Mouse (Mus musculus) heart, adult 9 months (tissue): Measurements from ENCODE around the gene Padi4.
A peak's percentile ranks its signal among the peaks of the same experiment; 100 is the strongest.

Experiments
- DNase-seq, 2 experiments: peaks; one replicate each; pipeline ENCODE4 v3.0.0; 2022; ENCODE audit warnings: low spot score in 2 of 2

Gene Padi4

DNA sequence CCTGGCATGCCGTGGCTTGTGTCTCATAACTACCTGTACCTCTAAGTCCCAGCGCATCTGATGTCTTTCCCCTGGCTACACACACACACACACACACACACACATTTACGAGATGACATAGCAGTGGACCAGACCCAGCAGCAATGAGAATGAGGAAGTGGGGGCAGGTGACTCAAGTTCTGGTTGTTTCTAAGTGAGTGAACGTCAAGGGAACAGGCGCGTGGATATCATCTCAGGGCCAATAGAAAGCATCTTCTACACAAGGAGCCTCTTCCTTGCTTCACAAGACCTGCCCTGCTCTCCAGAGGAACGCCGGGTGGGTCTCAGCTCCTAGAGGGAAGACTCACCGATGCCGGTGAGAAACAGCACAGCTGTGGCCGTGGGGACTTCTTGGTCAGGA is 33.4 kb downstream of the Padi4 start:
- DNase-seq: no peak

- no peak for DNase-seq
Measured at GRCm38 (mm10) chr4:140732871-140733270, 41.2 kb downstream of the Padi4 start.

- DNase-seq: no peak
Measured at GRCm38 (mm10) chr4:140731654-140732053, 42.4 kb downstream of the Padi4 start.

GRCm38 (mm10) chr4:140726907-140727306 is 47.1 kb downstream of the Padi4 start:
- DNase-seq: no peak

DNA sequence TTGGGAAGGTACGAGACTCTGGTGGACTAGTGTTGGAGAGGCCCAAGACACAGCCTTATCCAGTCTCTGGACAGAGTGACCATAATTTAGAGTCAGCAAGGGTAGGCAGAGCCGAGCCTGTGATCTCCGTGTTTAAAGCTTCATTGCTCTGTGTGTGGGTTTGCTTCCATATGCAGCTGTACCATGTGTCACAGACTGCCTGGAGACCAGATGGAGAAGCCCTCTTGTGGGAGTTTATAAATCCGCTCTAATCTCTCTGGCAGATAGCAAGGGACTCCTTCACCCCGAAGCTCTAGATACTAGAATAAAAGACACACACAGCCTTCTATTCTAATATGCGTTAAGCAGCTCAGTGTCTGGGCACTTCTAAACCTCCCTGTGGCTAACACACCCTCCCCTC is 49.3 kb downstream of the Padi4 start:
- no peak for DNase-seq

DNA sequence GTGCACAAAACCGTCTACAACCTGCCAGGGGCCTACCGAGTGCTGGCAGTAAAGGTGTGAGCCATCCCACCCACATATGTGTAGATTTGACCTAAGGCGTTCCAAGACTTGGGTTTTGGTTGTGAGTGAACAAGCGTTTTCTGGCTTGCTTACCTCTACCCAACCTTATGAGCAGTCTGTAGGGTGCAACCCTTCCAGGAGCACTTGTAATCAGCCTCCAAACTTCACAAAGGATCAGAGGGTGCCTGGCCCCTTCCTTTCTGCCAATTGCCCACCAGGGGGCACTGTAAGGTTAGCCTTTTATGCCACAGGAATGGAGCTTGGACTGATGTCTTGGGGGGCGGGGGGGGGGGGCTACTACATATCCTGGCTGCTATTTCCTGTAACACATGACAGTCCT is 50.2 kb downstream of the Padi4 start:
- no peak for DNase-seq

- no peak for DNase-seq
Measured at GRCm38 (mm10) chr4:140723192-140723591, 50.8 kb downstream of the Padi4 start.

GRCm38 (mm10) chr4:140722710-140723109 is 51.3 kb downstream of the Padi4 start:
- DNase-seq: no peak

DNA sequence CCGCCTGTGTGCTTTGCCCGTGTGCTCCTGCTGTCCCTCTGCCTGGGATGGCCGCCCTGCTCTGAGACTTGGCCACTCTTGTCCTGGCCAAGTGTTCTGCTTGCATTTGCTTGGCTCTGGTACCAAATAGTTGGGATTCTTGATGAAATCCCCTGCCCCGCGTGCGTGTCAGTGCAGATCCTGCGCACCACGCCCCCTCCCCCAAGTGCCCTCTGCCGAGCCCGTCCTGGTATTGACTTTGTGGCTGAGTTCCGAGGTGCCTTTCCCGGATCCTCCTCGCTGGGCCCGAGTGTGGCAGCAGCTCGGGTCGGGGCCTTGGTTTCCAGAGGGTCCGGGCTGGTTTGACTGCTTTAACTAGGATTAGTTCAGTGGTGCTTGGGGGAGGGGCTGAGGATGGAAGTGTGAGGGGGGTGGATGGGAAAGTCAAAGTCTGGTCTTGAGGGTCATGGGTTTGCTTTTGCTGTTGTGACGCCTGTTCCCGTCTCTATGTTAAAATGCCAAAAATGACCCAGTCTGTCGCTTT is 52.0 kb downstream of the Padi4 start:
- no peak for DNase-seq

DNA sequence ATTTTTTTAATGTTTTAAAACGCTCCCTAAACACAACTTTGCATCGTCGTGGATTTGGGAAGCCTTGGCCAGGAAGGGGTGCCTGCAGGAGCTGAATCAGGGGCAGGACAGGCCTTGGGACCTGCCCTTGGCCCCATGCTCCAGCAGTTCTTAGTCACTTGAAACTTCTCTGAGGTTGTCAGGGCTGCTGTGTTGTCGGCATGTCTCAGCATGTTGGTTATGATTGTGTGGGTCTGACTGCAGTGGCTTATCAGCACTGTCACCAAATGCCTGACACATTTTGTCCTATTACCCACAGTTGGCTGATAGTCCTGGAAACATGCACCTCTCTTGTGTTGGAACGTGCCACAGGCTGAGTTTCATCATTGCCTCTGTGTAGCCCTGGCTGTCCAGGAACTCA is 53.9 kb downstream of the Padi4 start:
- DNase-seq: no peak

- no peak for DNase-seq
Measured at GRCm38 (mm10) chr4:140718436-140718835, 55.6 kb downstream of the Padi4 start.

- no peak for DNase-seq
Measured at GRCm38 (mm10) chr4:140716994-140717393, 57.0 kb downstream of the Padi4 start.

- DNase-seq: no peak
Measured at GRCm38 (mm10) chr4:140714586-140714985, 59.5 kb downstream of the Padi4 start.

DNA sequence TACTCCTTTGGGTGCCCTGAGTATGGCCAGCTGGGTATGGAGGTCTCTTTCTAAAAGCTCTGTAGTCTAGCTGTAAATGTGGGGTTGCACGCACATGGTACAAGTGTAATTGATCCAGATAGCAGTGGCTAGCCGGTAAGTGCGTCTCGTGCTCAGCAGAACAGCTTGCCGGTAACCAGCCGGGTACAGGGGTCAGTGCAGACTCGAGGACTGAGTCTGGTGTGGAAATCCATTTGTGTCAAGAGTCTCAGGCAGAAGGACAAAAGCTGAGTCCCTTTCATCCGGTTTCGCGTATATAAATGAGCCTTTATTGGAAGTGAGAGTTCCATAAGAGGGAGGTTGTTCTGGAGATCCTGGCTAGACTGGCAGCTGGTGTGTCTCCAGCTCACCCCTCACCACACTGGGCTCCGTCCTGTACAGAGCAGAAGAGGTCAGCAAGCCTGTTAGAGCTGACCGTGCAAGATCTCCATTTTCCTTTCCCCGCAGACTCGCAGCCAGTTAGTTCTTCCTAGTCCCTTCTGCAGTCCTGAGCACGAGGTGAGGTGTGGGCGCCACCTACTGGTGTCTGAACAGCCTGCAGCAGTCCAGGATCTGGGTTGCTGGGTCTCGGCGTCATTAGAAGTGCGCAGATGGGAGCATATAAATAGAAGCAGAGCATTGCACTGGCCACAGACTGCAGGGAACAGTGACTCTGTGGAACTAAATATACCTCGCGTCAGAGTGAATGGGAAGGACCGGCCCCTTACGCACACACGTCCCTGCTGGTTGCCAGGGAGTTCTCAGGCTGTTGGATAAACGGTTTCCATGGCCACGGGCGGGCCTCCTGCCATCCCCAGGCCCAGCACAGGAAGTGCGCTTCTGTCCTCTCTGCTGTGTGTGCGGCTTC is 60.3 kb downstream of the Padi4 start:
- peak; percentile 92 to 96 for DNase-seq

- no peak for DNase-seq
Measured at GRCm38 (mm10) chr4:140711360-140711759, 62.7 kb downstream of the Padi4 start.

DNA sequence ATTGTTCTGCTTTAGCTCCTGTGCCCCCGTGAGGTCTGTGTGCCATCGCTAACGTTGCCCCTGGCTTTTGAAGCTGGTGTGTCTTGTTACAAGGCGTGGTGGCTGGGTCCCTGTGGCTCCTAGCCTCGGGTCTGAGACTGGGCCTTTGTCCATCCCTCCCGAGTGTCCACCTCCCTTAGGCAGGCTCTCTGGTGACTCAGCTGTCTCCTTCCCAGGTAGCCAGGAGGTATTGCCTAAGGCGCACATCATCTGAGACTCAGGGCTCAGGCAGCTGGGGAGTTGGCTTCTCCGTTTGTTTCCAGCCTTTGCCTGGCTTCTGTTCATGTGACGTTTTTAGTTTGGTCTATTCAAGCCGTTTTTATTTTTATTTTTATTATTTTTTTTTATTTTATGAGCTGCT is 63.3 kb downstream of the Padi4 start:
- DNase-seq: no peak

DNA sequence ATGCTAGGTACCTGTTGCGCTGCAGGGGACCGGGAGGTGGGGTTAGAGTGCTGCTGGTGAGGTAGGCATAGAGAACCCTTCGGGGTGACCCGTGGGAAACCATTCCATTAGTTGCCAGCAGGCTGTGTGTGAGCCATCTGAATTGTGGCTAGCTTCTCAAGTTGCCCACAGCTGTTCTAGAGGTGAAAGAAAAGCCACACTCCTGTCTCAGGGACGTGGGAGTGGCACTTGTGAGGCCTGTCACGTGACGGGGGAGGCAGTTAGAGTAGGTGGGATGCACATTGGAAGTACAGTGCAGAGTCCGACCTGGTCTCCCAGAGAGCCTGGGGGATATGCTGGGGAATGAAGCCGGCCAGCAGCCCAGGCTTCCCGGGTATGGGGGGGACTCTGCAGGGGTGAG is 64.4 kb downstream of the Padi4 start:
- no peak for DNase-seq

DNA sequence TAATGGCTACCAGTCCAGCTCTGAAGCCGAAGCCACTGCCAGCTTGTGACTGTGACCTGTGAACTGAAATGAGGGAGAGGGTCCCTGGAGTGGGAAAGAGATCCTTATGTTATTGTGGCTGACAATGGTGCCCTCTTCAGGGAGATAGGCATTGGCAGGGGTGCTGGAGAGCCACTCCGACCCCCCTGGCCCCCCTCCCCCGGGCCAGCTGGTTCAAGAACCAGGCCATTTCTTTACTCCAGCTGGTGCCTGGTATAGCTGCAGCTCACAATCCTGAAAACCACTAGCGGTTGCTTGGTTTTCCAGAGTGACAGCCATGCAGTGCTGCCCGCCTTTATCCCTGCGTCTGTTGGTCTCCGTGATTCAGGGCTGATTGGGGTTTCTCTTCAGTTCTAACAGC is 64.9 kb downstream of the Padi4 start:
- DNase-seq: no peak

GRCm38 (mm10) chr4:140708297-140708927 is 65.6 kb downstream of the Padi4 start:
- no peak for DNase-seq

DNA sequence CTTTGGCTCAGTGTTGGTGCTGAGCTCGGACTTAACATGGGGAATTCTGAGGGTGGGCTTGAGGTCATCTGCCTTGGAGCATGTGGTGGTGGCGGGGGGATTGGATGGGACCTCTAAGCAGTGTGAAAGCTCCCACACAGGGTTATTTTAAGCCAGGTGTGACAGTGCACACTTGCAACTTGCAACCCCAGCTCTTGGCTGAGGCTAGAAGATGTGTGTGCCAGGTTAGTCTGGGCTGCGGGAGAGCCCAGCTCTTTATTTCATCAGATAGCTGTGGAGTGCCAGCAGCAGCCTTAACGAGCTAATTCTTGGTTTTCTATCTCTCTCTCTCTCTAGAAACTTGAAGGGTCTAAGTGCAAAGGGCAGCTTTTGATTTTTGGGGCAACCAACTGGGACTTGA is 66.4 kb downstream of the Padi4 start:
- no peak for DNase-seq

DNA sequence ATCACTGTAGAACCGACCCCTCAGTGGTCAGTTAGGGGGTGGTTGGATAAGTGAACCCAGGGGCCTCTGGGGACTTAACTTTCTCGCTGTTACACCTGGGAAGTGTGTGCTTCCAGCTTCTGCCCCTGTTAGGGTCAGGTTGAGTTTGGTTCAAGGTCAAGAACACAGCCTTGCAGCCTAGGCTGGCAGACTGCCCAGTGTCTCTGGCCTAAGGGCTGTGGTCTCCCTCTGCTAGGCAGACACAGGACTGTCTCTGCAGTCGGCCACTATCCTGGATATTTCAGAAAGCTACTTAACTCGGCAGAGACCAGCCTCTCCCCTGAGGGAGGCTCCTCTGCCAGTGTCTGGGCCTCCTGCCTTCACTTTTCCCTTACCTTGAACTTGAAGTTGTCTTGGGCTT is 69.9 kb downstream of the Padi4 start:
- no peak for DNase-seq

DNA sequence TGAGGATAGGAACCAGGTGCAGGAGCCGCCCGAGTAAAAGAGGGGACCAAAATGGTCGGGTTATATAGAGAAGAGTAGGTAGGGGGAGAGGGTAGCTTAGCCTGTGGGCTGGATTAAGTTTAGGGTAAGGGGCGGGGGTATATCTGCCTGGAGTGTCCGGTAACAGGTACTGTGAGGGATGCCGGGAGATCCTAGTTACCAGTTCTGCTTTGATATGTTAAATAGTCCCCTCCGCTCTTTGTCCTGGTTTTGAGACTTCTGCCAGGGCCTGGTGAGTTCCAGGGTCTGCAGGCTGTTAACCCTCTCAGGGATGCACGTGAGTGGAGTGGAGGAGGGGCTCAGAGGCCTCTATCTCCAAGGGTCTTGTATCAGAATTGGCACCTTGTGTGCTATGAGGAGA is 70.4 kb downstream of the Padi4 start:
- no peak for DNase-seq
